Mouse (Mus musculus) embryonic facial prominence, embryonic 11.5 days (tissue): ENCODE measurements at regions not wholly inside any gene's neighbourhood (a gene's known extent, or its start where the extent isn't known, plus 50 kb on each side); places are given as distances from the start of the nearest gene placed in this dataset.

Experiments used
- ATAC-seq: fragments of 200-750 bp; cut with Nextera tagmentation; replicated peaks from 2 replicates; pipeline ENCODE4 v1.8.0; 2017; ENCODE audit warnings: low read depth; ENCODE audit not compliant: insufficient number of reproducible peaks, low FRiP score, low TSS enrichment
- DNase-seq: peaks from one replicate; pipeline ENCODE4 v3.0.0-alpha.2; 2015; ENCODE audit warnings: low spot score
- H3K27ac ChIP-seq: fragments of 300-500 bp; sonication (generic); replicated peaks from 2 replicates; pipeline ENCODE4 v1.5.1; 2014; ENCODE audit warnings: mild to moderate bottlenecking, low read depth, low read length, control low read depth
- H3K27me3 ChIP-seq: fragments of 300-500 bp; sonication (generic); 2 replicates; pipeline ENCODE4 v1.6.1; 2014; ENCODE audit warnings: mild to moderate bottlenecking, low read length, moderate library complexity, mixed read lengths; ENCODE audit not compliant: control insufficient read depth, insufficient read depth
- H3K36me3 ChIP-seq: fragments of 300-500 bp; sonication (generic); replicated peaks from 2 replicates; pipeline ENCODE4 v1.6.1; 2014; ENCODE audit warnings: low read depth, mild to moderate bottlenecking, low read length, moderate library complexity, mixed read lengths; ENCODE audit not compliant: control insufficient read depth, insufficient read depth
- H3K4me1 ChIP-seq: fragments of 300-500 bp; sonication (generic); 2 replicates; pipeline ENCODE4 v1.6.1; 2014; ENCODE audit warnings: low read length, mixed read lengths; ENCODE audit not compliant: control insufficient read depth, insufficient read depth
- H3K4me2 ChIP-seq: fragments of 300-500 bp; sonication (generic); 2 replicates; pipeline ENCODE4 v1.6.1; 2014; ENCODE audit warnings: low read depth, mild to moderate bottlenecking, control low read depth, low read length, moderate library complexity
- H3K4me3 ChIP-seq: fragments of 300-500 bp; sonication (generic); 2 replicates; pipeline ENCODE4 v1.5.1; 2014; ENCODE audit warnings: low read depth, low read length, control low read depth
- H3K9ac ChIP-seq: fragments of 300-500 bp; sonication (generic); replicated peaks from 2 replicates; pipeline ENCODE4 v1.6.1; 2014; ENCODE audit warnings: mild to moderate bottlenecking, control low read depth, low read length
- H3K9me3 ChIP-seq: fragments of 300-500 bp; sonication (generic); replicated peaks from 2 replicates; pipeline ENCODE4 v1.6.1; 2016; ENCODE audit warnings: mild to moderate bottlenecking, low read length, inconsistent platforms, mixed read lengths; ENCODE audit not compliant: control insufficient read depth
- WGBS: fragments of 180-500 bp; shearing (Covaris S2); extraction: QIAGEN DNeasy Blood & Tissue Kit; methylation state at CpG from one replicate; pipeline ENCODE4 v1.1.7; 2014; 5-methylcytosine and 5-hydroxymethylcytosine counted together

DNA sequence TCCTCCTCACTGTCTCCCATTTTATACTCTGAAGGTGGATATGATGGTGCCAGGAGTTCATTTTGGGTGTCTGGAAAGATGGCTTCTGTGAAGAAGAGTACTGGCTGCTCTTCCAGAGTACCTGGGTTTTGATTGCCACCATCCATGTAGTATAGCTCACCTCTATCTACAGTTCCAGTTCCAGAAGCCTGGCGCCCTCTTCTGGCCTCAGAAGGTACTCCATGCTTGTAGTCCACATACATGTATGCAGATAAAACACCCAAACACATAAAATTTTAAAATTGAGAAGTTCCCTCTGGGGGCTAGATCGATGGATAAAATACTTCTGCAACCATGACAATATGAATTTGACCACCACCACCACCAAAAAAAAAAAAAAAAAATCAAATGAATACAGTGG lies 128.4 kb upstream of the Pkdcc start:
- no peaks in the 10 kb centered on the region for H3K4me1 ChIP-seq
- no peak overlapping the region for H3K4me3 ChIP-seq
- whole genome bisulfite sequencing = 84% methylated on average over 2 of the region's 2 CpGs
- H3K9ac ChIP-seq = no peak overlapping the region
- no peaks in the 10 kb centered on the region for H3K27me3 ChIP-seq
- H3K27ac ChIP-seq = no peak overlapping the region
- DNase-seq (no peak), ATAC-seq (no peak)
- H3K36me3 ChIP-seq = no peaks in the 10 kb centered on the region
- H3K9me3 ChIP-seq = no peaks in the 10 kb centered on the region
- no peak overlapping the region for H3K4me2 ChIP-seq

GRCm38 (mm10) chr17:83088471-83088870 lies 126.6 kb upstream of the Pkdcc start:
- 89% methylated on average over 2 of the region's 2 CpGs for WGBS
- no peaks in the 10 kb centered on the region for H3K36me3 ChIP-seq
- H3K27me3 ChIP-seq = no peaks in the 10 kb centered on the region
- H3K9ac ChIP-seq = no peak overlapping the region
- no peak for DNase-seq
- ATAC-seq = no peak
- no peak overlapping the region for H3K27ac ChIP-seq
- no peaks in the 10 kb centered on the region for H3K9me3 ChIP-seq
- no peak overlapping the region for H3K4me3 ChIP-seq
- H3K4me1 ChIP-seq = no peaks in the 10 kb centered on the region
- H3K4me2 ChIP-seq = no peak overlapping the region

GRCm38 (mm10) chr17:83089856-83090692 lies 125.0 kb upstream of the Pkdcc start:
- no peak overlapping the region for H3K4me3 ChIP-seq
- 83% methylated on average over 10 of the region's 10 CpGs for WGBS
- ATAC-seq (no peak), DNase-seq (no peak)
- no peak overlapping the region for H3K27ac ChIP-seq
- no peaks in the 10 kb centered on the region for H3K4me1 ChIP-seq
- no peaks in the 10 kb centered on the region for H3K27me3 ChIP-seq
- H3K4me2 ChIP-seq = no peak overlapping the region
- no peak overlapping the region for H3K9ac ChIP-seq
- H3K36me3 ChIP-seq = no peaks in the 10 kb centered on the region
- H3K9me3 ChIP-seq = no peaks in the 10 kb centered on the region

- no peaks in the 10 kb centered on the region for H3K4me1 ChIP-seq
- DNase-seq = no peak
- no peak overlapping the region for H3K4me3 ChIP-seq
- H3K9me3 ChIP-seq = no peaks in the 10 kb centered on the region
- no peaks in the 10 kb centered on the region for H3K36me3 ChIP-seq
- no peak overlapping the region for H3K27ac ChIP-seq
- no peaks in the 10 kb centered on the region for H3K27me3 ChIP-seq
- H3K9ac ChIP-seq = no peak overlapping the region
- no peak for ATAC-seq
- 82% methylated on average over 5 of the region's 5 CpGs for WGBS
- H3K4me2 ChIP-seq = no peak overlapping the region
These were observed 121.2 kb upstream of the Pkdcc start for GRCm38 (mm10) chr17:83093862-83094261.

- H3K4me3 ChIP-seq = no peak overlapping the region
- no peak overlapping the region for H3K9ac ChIP-seq
- H3K27me3 ChIP-seq = no peaks in the 10 kb centered on the region
- H3K4me2 ChIP-seq = no peak overlapping the region
- H3K9me3 ChIP-seq = no peaks in the 10 kb centered on the region
- no peak overlapping the region for H3K27ac ChIP-seq
- no peaks in the 10 kb centered on the region for H3K4me1 ChIP-seq
- ATAC-seq = no peak
- WGBS = 57% methylated on average over 8 of the region's 8 CpGs
- H3K36me3 ChIP-seq = no peaks in the 10 kb centered on the region
- no peak for DNase-seq
These were observed 118.6 kb upstream of the Pkdcc start for GRCm38 (mm10) chr17:83096451-83096850.

DNA sequence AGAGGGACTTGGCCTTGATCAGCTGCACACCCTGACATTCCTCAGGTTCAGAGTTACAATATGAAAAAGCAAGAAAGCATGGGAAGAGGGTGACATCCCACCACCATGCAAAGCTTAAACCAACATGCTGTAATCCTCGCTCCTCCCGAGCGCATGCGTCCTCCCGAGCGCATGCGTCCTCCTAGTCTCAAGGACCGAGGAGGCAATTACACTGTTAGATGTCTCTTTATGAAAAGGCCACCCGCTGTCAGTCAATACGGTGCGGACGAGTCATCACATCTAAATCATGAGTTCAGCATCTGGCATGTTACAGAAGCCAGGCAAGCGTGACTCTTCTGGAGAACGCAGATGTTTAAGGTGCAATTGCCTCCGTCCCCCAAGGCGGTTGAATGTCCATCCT lies 117.1 kb upstream of the Pkdcc start:
- DNase-seq = no peak
- no peaks in the 10 kb centered on the region for H3K36me3 ChIP-seq
- no peak overlapping the region for H3K9ac ChIP-seq

GRCm38 (mm10) chr17:83098679-83099413 lies 116.2 kb upstream of the Pkdcc start:
- no peak overlapping the region for H3K27ac ChIP-seq
- H3K9me3 ChIP-seq = no peaks in the 10 kb centered on the region
- ATAC-seq = no peak
- no peaks in the 10 kb centered on the region for H3K4me1 ChIP-seq
- H3K9ac ChIP-seq = no peak overlapping the region
- no peaks in the 10 kb centered on the region for H3K27me3 ChIP-seq
- H3K4me3 ChIP-seq = no peak overlapping the region
- no peak overlapping the region for H3K4me2 ChIP-seq
- WGBS = 43% methylated on average over 12 of the region's 12 CpGs
- DNase-seq = peak; percentile 49
- H3K36me3 ChIP-seq = no peaks in the 10 kb centered on the region

More for the DNA sequence above, 117.1 kb upstream of the Pkdcc start:
- 80% methylated on average over 16 of the region's 16 CpGs for WGBS
- Histone ChIP-seq H3K9me3 (no peaks in the 10 kb centered on the region), H3K4me3 (no peak overlapping the region), H3K4me2 (no peak overlapping the region), H3K27ac (no peak overlapping the region), H3K4me1 (no peaks in the 10 kb centered on the region), H3K27me3 (no peaks in the 10 kb centered on the region)
- no peak for ATAC-seq

DNA sequence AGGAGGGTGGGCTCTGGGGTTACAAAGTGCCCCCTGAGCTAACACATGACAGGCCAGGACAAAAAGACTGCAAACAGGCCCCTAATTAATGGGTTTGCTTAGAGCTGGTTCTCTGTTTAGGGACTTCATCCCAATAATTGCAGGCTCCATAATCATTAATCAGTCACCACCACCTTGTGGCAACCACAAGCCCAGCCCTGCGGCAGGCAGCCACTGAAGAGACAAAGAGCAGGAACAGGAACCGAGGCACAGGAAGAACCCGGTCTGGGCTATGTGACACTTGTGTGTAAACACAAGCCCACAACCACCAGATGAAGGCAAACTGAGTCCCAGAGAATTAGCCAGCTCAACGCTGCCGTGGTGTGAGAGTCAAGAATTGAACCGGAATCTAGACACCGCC lies 114.1 kb upstream of the Pkdcc start:
- H3K27ac ChIP-seq = no peak overlapping the region

More for the DNA sequence above, 114.1 kb upstream of the Pkdcc start:
- H3K9ac ChIP-seq = no peak overlapping the region
- H3K4me1 ChIP-seq = no peaks in the 10 kb centered on the region
- H3K4me2 ChIP-seq = no peak overlapping the region
- WGBS = 56% methylated on average over 7 of the region's 7 CpGs
- DNase-seq (no peak), ATAC-seq (no peak)
- no peak overlapping the region for H3K4me3 ChIP-seq
- no peaks in the 10 kb centered on the region for H3K27me3 ChIP-seq
- no peaks in the 10 kb centered on the region for H3K36me3 ChIP-seq
- H3K9me3 ChIP-seq = no peaks in the 10 kb centered on the region
